Mouse (Mus musculus): ENCODE measurements around the gene Commd3. TPM values are rescaled to one million over a fixed set of nuclear protein-coding genes. Genes with fewer than 3 reads are reported as not detected.

Gene Commd3
- total RNA-seq, 2 experiments from 2014 or later = 120 to 128 TPM

DNA sequence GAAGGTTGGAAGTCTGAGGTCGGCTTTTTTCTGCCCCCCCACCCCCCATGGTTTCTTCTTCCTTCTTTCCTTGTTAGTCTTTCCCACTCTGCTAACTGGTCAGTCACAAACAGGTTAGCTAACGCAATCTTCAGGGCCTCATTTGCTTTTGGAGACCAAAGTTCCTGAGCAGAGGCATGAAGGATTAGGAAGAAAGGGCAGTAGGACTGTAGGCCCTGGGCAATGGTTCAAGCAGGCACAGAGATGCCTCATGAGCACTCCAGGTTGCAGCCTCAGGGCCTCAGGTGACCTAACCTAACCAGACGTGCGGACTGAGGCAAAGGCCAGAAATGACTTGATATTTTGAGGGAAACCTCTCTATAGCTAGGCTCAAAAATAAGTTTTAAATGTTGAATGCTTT, 46.3 kb downstream of the Commd3 start:
- no peak for DNase-seq (ENCODE audit: low spot score in 2 of 2)

DNA sequence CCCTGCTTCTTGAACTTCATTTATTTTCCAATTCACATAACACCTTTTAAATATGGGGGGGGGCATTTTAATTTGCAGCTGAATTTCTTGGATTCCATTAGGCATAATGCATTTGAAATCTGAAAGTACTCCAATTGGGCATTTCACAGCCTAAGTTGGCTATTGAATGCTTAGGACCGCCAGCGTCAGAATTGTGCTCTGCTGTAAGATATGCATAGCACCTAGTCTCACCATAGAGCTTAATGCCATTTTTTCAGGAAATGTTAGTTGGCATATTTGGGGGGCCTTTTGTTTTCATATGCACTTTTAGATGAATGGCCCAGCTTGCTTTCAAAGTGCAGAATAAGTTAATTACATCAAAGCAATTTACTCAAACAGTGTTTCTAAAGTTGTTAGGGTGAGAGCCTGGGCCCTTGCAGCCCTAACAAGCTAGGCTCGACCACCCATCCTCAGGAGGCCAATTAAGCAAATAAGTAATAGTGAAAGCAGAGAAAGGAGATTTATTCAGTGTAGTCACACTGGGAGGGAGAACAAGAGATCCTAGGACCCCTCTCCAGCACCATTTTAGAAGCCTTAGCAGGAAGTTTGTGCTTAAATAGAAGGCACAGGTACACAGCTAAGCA, 50.1 kb downstream of the Commd3 start:
- DNase-seq (ENCODE audit: low spot score in 2 of 2) = no peak

- DNase-seq (ENCODE audit: low spot score in 2 of 2) = no peak
Observed at GRCm38 (mm10) chr2:18724462-18724861, 52.3 kb downstream of the Commd3 start.

Other genes starting within 250 kb of the Commd3 start
- gene Bmi1, start 4.6 kb downstream of the Commd3 start, total RNA-seq (2021) = 10 to 100 TPM; 34.0 to 48.4 TPM
- 1 to 10 TPM in 1 of 2 experiments, under 1 TPM in 1; 0.91 to 1.6 TPM for gene Spag6, start 21.6 kb downstream of the Commd3 start, total RNA-seq (2021)

All from layer of hippocampus, postnatal 10 days (tissue).